Mouse (Mus musculus) kidney, adult 2 months (tissue): ENCODE results near the gene Zfp12.

Source experiments
- CTCF ChIP-seq: fragments of 200-500 bp; conservative IDR thresholded peaks from 2 replicates; pipeline ENCODE4 v1.5.1; 2011; ENCODE audit warnings: low read depth, mild to moderate bottlenecking, control low read depth, low read length, moderate library complexity, mixed read lengths; ENCODE audit not compliant: insufficient read depth, insufficient read length
- POLR2A ChIP-seq: fragments of 200-500 bp; IDR thresholded peaks from one replicate; pipeline ENCODE4 v1.6.1; 2011; ENCODE audit warnings: low read depth, low read length, control low read depth

DNA sequence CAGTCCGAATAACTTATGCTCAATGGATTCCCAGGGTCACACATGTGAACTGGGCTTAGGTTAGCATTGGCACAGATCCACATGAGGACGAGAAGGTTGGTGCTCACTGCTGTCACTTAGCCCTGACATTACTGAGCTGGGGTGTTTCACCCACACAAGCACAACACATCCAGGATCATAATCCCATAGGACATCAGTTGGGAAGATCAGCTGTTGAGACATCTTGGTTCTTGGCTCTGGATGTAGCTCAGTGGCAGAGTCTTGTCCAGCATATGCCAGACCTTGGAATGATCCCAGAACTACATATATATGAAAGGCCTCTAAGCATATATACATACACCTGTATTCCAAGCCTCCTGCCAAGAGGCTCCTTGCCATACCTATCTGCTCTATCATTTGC is 39.8 kb upstream of the Zfp12 start:
- TF ChIP-seq CTCF (no peak), POLR2A (no peak)
